Mouse (Mus musculus) kidney, embryonic 16.5 days (tissue): ENCODE data around the gene Cdc42ep4. TPM values are rescaled to one million over a fixed set of nuclear protein-coding genes. Genes with fewer than 3 reads are reported as not detected.

Source experiments
- ATAC-seq: fragments of 200-750 bp; cut with Nextera tagmentation; 2 replicates; pipeline ENCODE4 v1.8.0; 2017; ENCODE audit warnings: moderate TSS enrichment; ENCODE audit not compliant: low FRiP score, low TSS enrichment
- H3K27ac ChIP-seq: fragments of 300-500 bp; sonication (generic); 2 replicates; pipeline ENCODE4 v1.5.1; 2014; ENCODE audit warnings: low read length
- H3K27me3 ChIP-seq: fragments of 300-500 bp; sonication (generic); 2 replicates; pipeline ENCODE4 v1.6.1; 2014; ENCODE audit warnings: low read length, control low read depth, mixed read lengths; ENCODE audit not compliant: insufficient read depth
- H3K36me3 ChIP-seq: fragments of 300-500 bp; sonication (generic); 2 replicates; pipeline ENCODE4 v1.6.1; 2014; ENCODE audit warnings: low read length, control low read depth, mixed read lengths; ENCODE audit not compliant: insufficient read depth
- H3K4me1 ChIP-seq: fragments of 300-500 bp; sonication (generic); 2 replicates; pipeline ENCODE4 v1.6.1; 2014; ENCODE audit warnings: low read length, control low read depth, mixed read lengths; ENCODE audit not compliant: insufficient read depth
- H3K4me2 ChIP-seq: fragments of 300-500 bp; sonication (generic); replicated peaks from 2 replicates; pipeline ENCODE4 v1.6.1; 2014; ENCODE audit warnings: low read depth, low read length
- H3K4me3 ChIP-seq: fragments of 300-500 bp; sonication (generic); 2 replicates; pipeline ENCODE4 v1.5.1; 2014; ENCODE audit warnings: mild to moderate bottlenecking, low read length
- H3K9ac ChIP-seq: fragments of 300-500 bp; sonication (generic); replicated peaks from 2 replicates; pipeline ENCODE4 v1.6.1; 2014; ENCODE audit warnings: low read length
- H3K9me3 ChIP-seq: fragments of 300-500 bp; sonication (generic); 2 replicates; pipeline ENCODE4 v1.6.1; 2016; ENCODE audit warnings: low read length, control low read depth
- WGBS: fragments of 180-500 bp; shearing (Covaris S2); extraction: QIAGEN DNeasy Blood & Tissue Kit; methylation state at CpG from one replicate; pipeline ENCODE4 v1.1.7; 2014; 5-methylcytosine and 5-hydroxymethylcytosine counted together
- polyA plus RNA-seq: library from polyadenylated mRNA; unstranded; fragments of >200 nt; fragmentation: Nextera tagmentation; extraction: Ambion mirVana; gene quantifications from 2 replicates; pipeline ENCODE4 v1.2.1, GENCODE M21; 2015

The Cdc42ep4 gene
- polyA plus RNA-seq, 1 experiment from 2014 or later = 73.9 TPM

GRCm38 (mm10) chr11:113737912-113738311 lies 13.8 kb downstream of the Cdc42ep4 start:
- Histone ChIP-seq H3K4me2 (no peak overlapping the region), H3K4me3 (no peak overlapping the region), H3K9me3 (peaks cover under 1% of the 10 kb centered on the region; the same call in 1 of the 2 replicates), H3K36me3 (peaks cover 10% of the 10 kb centered on the region), H3K4me1 (peaks cover 65% of the 10 kb centered on the region), H3K9ac (no peak overlapping the region), H3K27me3 (no peaks in the 10 kb centered on the region), H3K27ac (no peak overlapping the region)
- no peak for ATAC-seq
- 84% methylated on average over 8 of the region's 8 CpGs for WGBS

- Histone ChIP-seq H3K27me3 (no peaks in the 10 kb centered on the region), H3K9me3 (no peaks in the 10 kb centered on the region), H3K4me2 (no peak overlapping the region), H3K4me3 (no peak overlapping the region), H3K36me3 (0 out of 2 replicates have a peak, but pooled peaks cover 5% of the 10 kb centered on the region), H3K9ac (no peak overlapping the region), H3K27ac (no peak overlapping the region), H3K4me1 (peaks cover 69% of the 10 kb centered on the region)
- 65% methylated on average over 3 of the region's 3 CpGs for WGBS
- no peak for ATAC-seq
These were observed 14.2 kb downstream of the Cdc42ep4 start for GRCm38 (mm10) chr11:113737553-113737854.

- 0 out of 2 replicates have a peak, but pooled peaks cover 2% of the 10 kb centered on the region for H3K36me3 ChIP-seq
- H3K4me2 ChIP-seq = no peak overlapping the region
- no peak overlapping the region for H3K4me3 ChIP-seq
- H3K27ac ChIP-seq = no peak overlapping the region
- no peak for ATAC-seq
- H3K9ac ChIP-seq = no peak overlapping the region
- no peaks in the 10 kb centered on the region for H3K27me3 ChIP-seq
- H3K4me1 ChIP-seq = peaks cover 74% of the 10 kb centered on the region
- H3K9me3 ChIP-seq = no peaks in the 10 kb centered on the region
- WGBS = 67% methylated on average over 11 of the region's 11 CpGs
These were observed 14.7 kb downstream of the Cdc42ep4 start for GRCm38 (mm10) chr11:113736848-113737552.

- 58% methylated on average over 6 of the region's 6 CpGs for WGBS
These were observed 16.5 kb downstream of the Cdc42ep4 start for GRCm38 (mm10) chr11:113735151-113735550.

GRCm38 (mm10) chr11:113733631-113734364 lies 17.9 kb downstream of the Cdc42ep4 start:
- Histone ChIP-seq H3K9ac (peak overlapping the region; percentile 52), H3K36me3 (peaks cover 4% of the 10 kb centered on the region; the same call in 1 of the 2 replicates), H3K9me3 (no peaks in the 10 kb centered on the region), H3K4me1 (peaks cover 94% of the 10 kb centered on the region), H3K4me3 (no peak overlapping the region), H3K27me3 (no peaks in the 10 kb centered on the region), H3K4me2 (no peak overlapping the region), H3K27ac (peak overlapping the region; percentile 89)
- peak; percentile 87 for ATAC-seq
- 32% methylated on average over 6 of the region's 6 CpGs for WGBS

More at GRCm38 (mm10) chr11:113735151-113735550, 16.5 kb downstream of the Cdc42ep4 start:
- no peaks in the 10 kb centered on the region for H3K27me3 ChIP-seq
- no peaks in the 10 kb centered on the region for H3K36me3 ChIP-seq
- peak; percentile 47; the same call in 1 of the 2 replicates for ATAC-seq
- peak overlapping the region; percentile 89 for H3K27ac ChIP-seq
- H3K9me3 ChIP-seq = no peaks in the 10 kb centered on the region
- H3K9ac ChIP-seq = no peak overlapping the region; the same call in 1 of the 2 replicates
- no peak overlapping the region for H3K4me3 ChIP-seq
- no peak overlapping the region for H3K4me2 ChIP-seq
- H3K4me1 ChIP-seq = peaks cover 91% of the 10 kb centered on the region

GRCm38 (mm10) chr11:113731945-113732612 lies 19.6 kb downstream of the Cdc42ep4 start:
- Histone ChIP-seq H3K9ac (no peak overlapping the region), H3K27ac (peak overlapping the region; percentile 89; the same call in 1 of the 2 replicates), H3K4me2 (no peak overlapping the region), H3K4me1 (peaks cover 93% of the 10 kb centered on the region), H3K4me3 (no peak overlapping the region), H3K36me3 (peaks cover 19% of the 10 kb centered on the region), H3K9me3 (no peaks in the 10 kb centered on the region), H3K27me3 (no peaks in the 10 kb centered on the region)
- ATAC-seq = no peak
- 86% methylated on average over 10 of the region's 10 CpGs for WGBS

GRCm38 (mm10) chr11:113730879-113731278 lies 20.8 kb downstream of the Cdc42ep4 start:
- peaks cover 96% of the 10 kb centered on the region for H3K4me1 ChIP-seq
- H3K36me3 ChIP-seq = peaks cover 29% of the 10 kb centered on the region
- no peaks in the 10 kb centered on the region for H3K9me3 ChIP-seq

GRCm38 (mm10) chr11:113729917-113730316 lies 21.8 kb downstream of the Cdc42ep4 start:
- no peak overlapping the region for H3K9ac ChIP-seq
- no peak overlapping the region for H3K4me3 ChIP-seq
- peaks cover 30% of the 10 kb centered on the region for H3K36me3 ChIP-seq
- H3K9me3 ChIP-seq = no peaks in the 10 kb centered on the region
- WGBS = 18% methylated on average over 8 of the region's 8 CpGs
- peaks cover 95% of the 10 kb centered on the region for H3K4me1 ChIP-seq
- no peak overlapping the region; the same call in 1 of the 2 replicates for H3K4me2 ChIP-seq
- peak overlapping the region; percentile 19 for H3K27ac ChIP-seq
- H3K27me3 ChIP-seq = no peaks in the 10 kb centered on the region
- no peak for ATAC-seq

More at GRCm38 (mm10) chr11:113730879-113731278, 20.8 kb downstream of the Cdc42ep4 start:
- no peak for ATAC-seq
- Histone ChIP-seq H3K27ac (no peak overlapping the region), H3K4me3 (no peak overlapping the region), H3K4me2 (no peak overlapping the region), H3K9ac (0 out of 2 replicates have a peak overlapping the region, but pooled peaks have one; percentile 37), H3K27me3 (no peaks in the 10 kb centered on the region)
- WGBS = 51% methylated on average over 3 of the region's 3 CpGs

GRCm38 (mm10) chr11:113729239-113729638 lies 22.4 kb downstream of the Cdc42ep4 start:
- Histone ChIP-seq H3K4me3 (no peak overlapping the region), H3K9ac (no peak overlapping the region), H3K27me3 (no peaks in the 10 kb centered on the region), H3K27ac (peak overlapping the region; percentile 19), H3K4me2 (no peak overlapping the region), H3K4me1 (peaks cover 88% of the 10 kb centered on the region), H3K9me3 (no peaks in the 10 kb centered on the region), H3K36me3 (peaks cover 33% of the 10 kb centered on the region)
- no peak; the same call in 1 of the 2 replicates for ATAC-seq
- 48% methylated on average over 21 of the region's 21 CpGs for WGBS
